Mouse (Mus musculus): ENCODE data around the gene Slco3a1.

DNA sequence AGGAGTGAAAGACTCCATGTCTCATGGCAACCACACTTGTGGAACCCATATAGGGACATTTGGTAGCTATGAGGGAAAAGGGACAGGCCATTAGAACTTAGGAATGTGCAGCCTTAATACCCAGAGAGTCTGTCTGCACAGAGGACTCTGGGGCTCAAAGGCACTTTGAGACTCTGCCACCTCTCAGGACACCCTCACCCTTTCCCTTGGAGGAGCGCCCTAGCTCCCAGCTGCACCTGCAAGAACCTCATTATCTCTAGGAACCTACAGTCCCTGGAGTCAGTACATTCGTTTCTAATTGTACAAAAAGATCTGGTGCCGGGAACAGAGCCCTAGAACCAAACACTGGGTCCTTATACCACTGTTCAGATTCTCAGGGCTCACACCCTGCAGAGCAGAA lies 66.4 kb downstream of the Slco3a1 start:
- TF ChIP-seq EP300 (IDR thresholded peaks at IDR 0.05; ENCODE audit: low read depth) = no peak
- no peak for TF ChIP-seq CTCF (IDR thresholded peaks at IDR 0.05; ENCODE audit: low read depth)
